Mouse (Mus musculus): Measurements from ENCODE around the gene Msrb2.

Gene Msrb2

GRCm38 (mm10) chr2:19371390-19372158 lies at the start of gene Msrb2:
Msrb2 (plus strand) TSS chr2:19371440.
- peak; percentile 90 for DNase-seq (ENCODE audit: low read depth, low spot score)

- DNase-seq (ENCODE audit: low read depth, low spot score): no peak
Observed at GRCm38 (mm10) chr2:19322448-19322847, 48.8 kb upstream of the Msrb2 start.

- no peak for DNase-seq (ENCODE audit: low read depth, low spot score)
Observed at GRCm38 (mm10) chr2:19326376-19326775, 44.9 kb upstream of the Msrb2 start.

GRCm38 (mm10) chr2:19327811-19328210 lies 43.4 kb upstream of the Msrb2 start:
- no peak for DNase-seq (ENCODE audit: low read depth, low spot score)

GRCm38 (mm10) chr2:19343901-19344635 lies 27.2 kb upstream of the Msrb2 start:
- DNase-seq (ENCODE audit: low read depth, low spot score): no peak

- DNase-seq (ENCODE audit: low read depth, low spot score): peak; percentile 86
Observed at GRCm38 (mm10) chr2:19344636-19345413, 26.4 kb upstream of the Msrb2 start.

GRCm38 (mm10) chr2:19345414-19345964 lies 25.8 kb upstream of the Msrb2 start:
- peak; percentile 32 for DNase-seq (ENCODE audit: low read depth, low spot score)

- no peak for DNase-seq (ENCODE audit: low read depth, low spot score)
Observed at GRCm38 (mm10) chr2:19348454-19348853, 22.8 kb upstream of the Msrb2 start.

- no peak for DNase-seq (ENCODE audit: low read depth, low spot score)
Observed at GRCm38 (mm10) chr2:19350167-19350566, 21.1 kb upstream of the Msrb2 start.

GRCm38 (mm10) chr2:19351615-19352253 lies 19.5 kb upstream of the Msrb2 start:
- no peak for DNase-seq (ENCODE audit: low read depth, low spot score)

GRCm38 (mm10) chr2:19353158-19353557 lies 18.1 kb upstream of the Msrb2 start:
- no peak for DNase-seq (ENCODE audit: low read depth, low spot score)

GRCm38 (mm10) chr2:19362880-19363279 lies 8.4 kb upstream of the Msrb2 start:
- DNase-seq (ENCODE audit: low read depth, low spot score): no peak

- no peak for DNase-seq (ENCODE audit: low read depth, low spot score)
Observed at GRCm38 (mm10) chr2:19366426-19366825, 4.8 kb upstream of the Msrb2 start.

- DNase-seq (ENCODE audit: low read depth, low spot score): peak; percentile 30
Observed at GRCm38 (mm10) chr2:19367114-19367513, 4.1 kb upstream of the Msrb2 start.

- peak; percentile 68 for DNase-seq (ENCODE audit: low read depth, low spot score)
Observed at GRCm38 (mm10) chr2:19373695-19374094, 2.5 kb downstream of the Msrb2 start.

- DNase-seq (ENCODE audit: low read depth, low spot score): peak; percentile 54
Observed at GRCm38 (mm10) chr2:19380446-19380950, 9.3 kb downstream of the Msrb2 start.

GRCm38 (mm10) chr2:19380986-19381385 lies 9.7 kb downstream of the Msrb2 start:
- peak; percentile 31 for DNase-seq (ENCODE audit: low read depth, low spot score)

GRCm38 (mm10) chr2:19382206-19382605 lies 11.0 kb downstream of the Msrb2 start:
- peak; percentile 67 for DNase-seq (ENCODE audit: low read depth, low spot score)

- DNase-seq (ENCODE audit: low read depth, low spot score): peak; percentile 55
Observed at GRCm38 (mm10) chr2:19383006-19383405, 11.8 kb downstream of the Msrb2 start.

GRCm38 (mm10) chr2:19385772-19386171 lies 14.5 kb downstream of the Msrb2 start:
- DNase-seq (ENCODE audit: low read depth, low spot score): no peak
